In genomic region chr10:118765051-118765450, GRCm38 (mm10) we compare ENCODE assay signal across 20 mouse cellular contexts.
A peak's percentile ranks its signal among the peaks of the same experiment; 100 is the strongest.
DNase-seq lines count a peak whose midpoint lies in the region; ATAC-seq and TF ChIP-seq lines count a peak whose summit lies in the region.
"Had no signal": no experiment of that assay in that cellular context is flagged by ENCODE, and none has a peak within 500 bp of the region (broad histone marks: within the 10 kb centered on the region; RNA-seq: fewer than 3 reads in every experiment).

No protein-coding gene starts in this region.

- no peak for ATAC-seq in intestine, postnatal 0 days
- ATAC-seq in liver, embryonic 13.5 days (ENCODE audit: low read depth): no peak
- ATAC-seq in forebrain, embryonic 12.5 days (ENCODE audit: low FRiP score): no peak
- ATAC-seq: forebrain, embryonic 13.5 days; forebrain, postnatal 0 days; hindbrain, embryonic 16.5 days; Patski had no signal

- no peak for TF ChIP-seq CTCF in intestine, postnatal 0 days (IDR thresholded peaks at IDR 0.05; ENCODE audit: low read depth)
- TF ChIP-seq CTCF in small intestine, adult 2 months (IDR thresholded peaks at IDR 0.05; ENCODE audit: extremely low read depth, insufficient read length, insufficient replicate concordance, low read depth, low read length): no peak

- WGBS in heart, embryonic 10.5 days: 86% methylated on average over 9 of the region's 9 CpGs
- 72% methylated on average over 9 of the region's 9 CpGs for WGBS in intestine, postnatal 0 days
- WGBS in liver, embryonic 13.5 days (ENCODE audit: insufficient replicate concordance): 76% methylated on average over 9 of the region's 9 CpGs
- 83% methylated on average over 9 of the region's 9 CpGs for WGBS in small intestine, adult 2 months
- 93% methylated on average over 9 of the region's 9 CpGs for WGBS in forebrain, embryonic 12.5 days

- H3K4me1 ChIP-seq in heart, embryonic 10.5 days: peaks cover 39% of the 10 kb centered on the region
- H3K4me1 ChIP-seq in intestine, postnatal 0 days (replicated peaks; ENCODE audit: control insufficient read depth, insufficient read depth, low read length): 0 out of 2 replicates have a peak, but pooled peaks cover 5% of the 10 kb centered on the region
- peaks cover 32% of the 10 kb centered on the region for H3K4me1 ChIP-seq in liver, embryonic 13.5 days (replicated peaks)
- peaks cover 22% of the 10 kb centered on the region for H3K4me1 ChIP-seq in small intestine, adult 2 months (ENCODE audit: control insufficient read depth, insufficient read depth, insufficient read length, low read length)
- H3K4me1 ChIP-seq in forebrain, embryonic 12.5 days: 0 out of 2 replicates have a peak, but pooled peaks cover 6% of the 10 kb centered on the region
- H3K4me1 ChIP-seq: embryonic facial prominence, embryonic 13.5 days; forebrain, embryonic 13.5 days had no signal

- no peaks in the 10 kb centered on the region for H3K27me3 ChIP-seq in heart, embryonic 10.5 days (ENCODE audit: insufficient read depth, poor library complexity, severe bottlenecking)
- H3K27me3 ChIP-seq in intestine, postnatal 0 days (replicated peaks; ENCODE audit: control insufficient read depth, insufficient read depth, low read length): no peaks in the 10 kb centered on the region
- H3K27me3 ChIP-seq in liver, embryonic 13.5 days: no peaks in the 10 kb centered on the region
- no peaks in the 10 kb centered on the region for H3K27me3 ChIP-seq in small intestine, adult 2 months (ENCODE audit: control insufficient read depth, insufficient read depth, low read length)
- H3K27me3 ChIP-seq in forebrain, embryonic 12.5 days: no peaks in the 10 kb centered on the region
- H3K27me3 ChIP-seq: embryonic facial prominence, embryonic 13.5 days; forebrain, embryonic 13.5 days; heart, embryonic 15.5 days; Patski had no signal

- H3K9me3 ChIP-seq in heart, embryonic 10.5 days: no peaks in the 10 kb centered on the region
- no peaks in the 10 kb centered on the region for H3K9me3 ChIP-seq in intestine, postnatal 0 days (ENCODE audit: control insufficient read depth)
- no peaks in the 10 kb centered on the region; the same call in 1 of the 2 replicates for H3K9me3 ChIP-seq in liver, embryonic 13.5 days (replicated peaks)
- H3K9me3 ChIP-seq in forebrain, embryonic 12.5 days: no peaks in the 10 kb centered on the region
- H3K9me3 ChIP-seq: embryonic facial prominence, embryonic 13.5 days; forebrain, embryonic 13.5 days; heart, embryonic 15.5 days had no signal

- DNase-seq in heart, embryonic 10.5 days (ENCODE audit: low spot score): no peak
- DNase-seq in heart, postnatal 10 days: no peak
- DNase-seq in liver, embryonic 13.5 days: no peak
- DNase-seq in cerebellum, postnatal 4 days (ENCODE audit: low spot score in 2 of 2): no peak
- DNase-seq: adrenal gland, postnatal 14 days; cerebellum, adult 11-12 months; cerebellum, adult 9-10 months; cerebellum, postnatal 25 days; forebrain, postnatal 0 days; gastrocnemius, postnatal 14 days; heart, postnatal 36 days had no signal

- TF ChIP-seq POLR2A in small intestine, adult 2 months (IDR thresholded peaks at IDR 0.05; ENCODE audit: low read depth, low read length): no peak

- no peak overlapping the region for H3K9ac ChIP-seq in intestine, postnatal 0 days (ENCODE audit: low read depth, low read length)
- H3K9ac ChIP-seq in liver, embryonic 13.5 days: no peak overlapping the region
- no peak overlapping the region for H3K9ac ChIP-seq in forebrain, embryonic 12.5 days
- H3K9ac ChIP-seq: embryonic facial prominence, embryonic 13.5 days; forebrain, embryonic 13.5 days; forebrain, postnatal 0 days; heart, embryonic 15.5 days had no signal

- H3K36me3 ChIP-seq in heart, embryonic 10.5 days: no peaks in the 10 kb centered on the region
- H3K36me3 ChIP-seq in intestine, postnatal 0 days (ENCODE audit: control insufficient read depth, insufficient read depth): no peaks in the 10 kb centered on the region
- no peaks in the 10 kb centered on the region for H3K36me3 ChIP-seq in liver, embryonic 13.5 days
- H3K36me3 ChIP-seq in small intestine, adult 2 months (ENCODE audit: control insufficient read depth, insufficient read depth, low read length): no peaks in the 10 kb centered on the region
- H3K36me3 ChIP-seq in forebrain, embryonic 12.5 days (replicated peaks): no peaks in the 10 kb centered on the region
- H3K36me3 ChIP-seq: embryonic facial prominence, embryonic 13.5 days; heart, embryonic 15.5 days had no signal

- intact Hi-C loops in heart, postnatal 10 days (cut with DNase I): loop anchor here (10.0 kb wide), 1 partner anchor 170 kb away; no protein-coding TSS in a partner anchor

- H3K27ac ChIP-seq in heart, embryonic 10.5 days: peak overlapping the region; percentile 68
- H3K27ac ChIP-seq in intestine, postnatal 0 days (ENCODE audit: low read depth, low read length): peak overlapping the region; percentile 85
- peak overlapping the region; percentile 63; the same call in 1 of the 2 replicates for H3K27ac ChIP-seq in liver, embryonic 13.5 days
- H3K27ac ChIP-seq in small intestine, adult 2 months (ENCODE audit: insufficient read depth, low read depth, low read length): peak overlapping the region; percentile 84; the same call in 1 of the 2 replicates
- no peak overlapping the region for H3K27ac ChIP-seq in forebrain, embryonic 12.5 days
- H3K27ac ChIP-seq: embryonic facial prominence, embryonic 13.5 days; forebrain, embryonic 13.5 days had no signal

- H3K4me2 ChIP-seq in intestine, postnatal 0 days (replicated peaks; ENCODE audit: low read depth): no peak overlapping the region
- H3K4me2 ChIP-seq in liver, embryonic 13.5 days: no peak overlapping the region
- H3K4me2 ChIP-seq in forebrain, embryonic 12.5 days: no peak overlapping the region
- H3K4me2 ChIP-seq: embryonic facial prominence, embryonic 13.5 days; forebrain, embryonic 13.5 days; heart, embryonic 11.5 days; heart, embryonic 15.5 days had no signal

- no peak overlapping the region for H3K4me3 ChIP-seq in heart, embryonic 10.5 days
- no peak overlapping the region for H3K4me3 ChIP-seq in intestine, postnatal 0 days (ENCODE audit: low read depth, low read length)
- H3K4me3 ChIP-seq in liver, embryonic 13.5 days (replicated peaks): no peak overlapping the region
- no peak overlapping the region for H3K4me3 ChIP-seq in small intestine, adult 2 months (ENCODE audit: low read depth, low read length)
- H3K4me3 ChIP-seq in forebrain, embryonic 12.5 days (replicated peaks): no peak overlapping the region
- H3K4me3 ChIP-seq: embryonic facial prominence, embryonic 13.5 days; forebrain, embryonic 13.5 days; heart, embryonic 15.5 days had no signal
